Mouse (Mus musculus): ENCODE measurements at regions not wholly inside any gene's neighbourhood (a gene's known extent, or its start where the extent isn't known, plus 50 kb on each side); places are given as distances from the start of the nearest gene placed in this dataset.
A peak's percentile ranks its signal among the peaks of the same experiment; 100 is the strongest.

- Histone ChIP-seq H3K4me3 (no peak overlapping the region), H3K4me2 (no peak overlapping the region), H3K27me3 (no peaks in the 10 kb centered on the region), H3K9ac (no peak overlapping the region), H3K27ac (replicated peaks) (no peak overlapping the region), H3K36me3 (no peaks in the 10 kb centered on the region), H3K9me3 (no peaks in the 10 kb centered on the region), H3K4me1 (replicated peaks) (no peaks in the 10 kb centered on the region)
- no peak for ATAC-seq (ENCODE audit: low read depth)
- WGBS, result 82% methylated on average over 3 of the region's 3 CpGs
These were observed 334.5 kb upstream of the 4930452B06Rik start for GRCm38 (mm10) chr14:9000408-9001092.

GRCm38 (mm10) chr14:8999815-9000214, 333.8 kb upstream of the 4930452B06Rik start:
- 40% methylated on average over 1 of the region's 1 CpGs for WGBS
- no peak for ATAC-seq (ENCODE audit: low read depth)

GRCm38 (mm10) chr14:8993421-8993820, 327.4 kb upstream of the 4930452B06Rik start:
- H3K4me1 ChIP-seq (replicated peaks), result peaks cover 9% of the 10 kb centered on the region; the same call in 1 of the 2 replicates
- H3K9me3 ChIP-seq, result no peaks in the 10 kb centered on the region
- H3K27ac ChIP-seq (replicated peaks), result peak overlapping the region; percentile 46
- no peaks in the 10 kb centered on the region for H3K27me3 ChIP-seq
- H3K4me2 ChIP-seq, result no peak overlapping the region
- no peak overlapping the region for H3K9ac ChIP-seq
- H3K36me3 ChIP-seq, result no peaks in the 10 kb centered on the region
- 10% methylated on average over 1 of the region's 1 CpGs for WGBS
- peak; percentile 84 for ATAC-seq (ENCODE audit: low read depth)
- no peak overlapping the region for H3K4me3 ChIP-seq

More at GRCm38 (mm10) chr14:8999815-9000214, 333.8 kb upstream of the 4930452B06Rik start:
- H3K9me3 ChIP-seq, result no peaks in the 10 kb centered on the region
- no peak overlapping the region for H3K4me3 ChIP-seq
- H3K9ac ChIP-seq, result no peak overlapping the region
- H3K36me3 ChIP-seq, result no peaks in the 10 kb centered on the region
- H3K27ac ChIP-seq (replicated peaks), result no peak overlapping the region
- H3K27me3 ChIP-seq, result no peaks in the 10 kb centered on the region
- H3K4me2 ChIP-seq, result no peak overlapping the region
- H3K4me1 ChIP-seq (replicated peaks), result no peaks in the 10 kb centered on the region

GRCm38 (mm10) chr14:8985086-8985793, 319.2 kb upstream of the 4930452B06Rik start:
- Histone ChIP-seq H3K4me1 (replicated peaks) (no peaks in the 10 kb centered on the region), H3K27ac (replicated peaks) (no peak overlapping the region), H3K36me3 (no peaks in the 10 kb centered on the region), H3K9ac (no peak overlapping the region), H3K4me3 (no peak overlapping the region), H3K9me3 (no peaks in the 10 kb centered on the region), H3K27me3 (no peaks in the 10 kb centered on the region), H3K4me2 (no peak overlapping the region)
- ATAC-seq (ENCODE audit: low read depth), result no peak
- 91% methylated on average over 4 of the region's 4 CpGs for WGBS

GRCm38 (mm10) chr14:8961554-8961953, 295.5 kb upstream of the 4930452B06Rik start:
- no peak for ATAC-seq (ENCODE audit: low read depth)
- Histone ChIP-seq H3K27ac (replicated peaks) (no peak overlapping the region), H3K36me3 (no peaks in the 10 kb centered on the region), H3K4me2 (no peak overlapping the region), H3K27me3 (no peaks in the 10 kb centered on the region), H3K4me1 (replicated peaks) (no peaks in the 10 kb centered on the region), H3K9ac (no peak overlapping the region), H3K9me3 (no peaks in the 10 kb centered on the region), H3K4me3 (no peak overlapping the region)
- WGBS, result 39% methylated on average over 2 of the region's 2 CpGs

GRCm38 (mm10) chr14:8952853-8953397, 286.9 kb upstream of the 4930452B06Rik start:
- Histone ChIP-seq H3K9ac (no peak overlapping the region), H3K9me3 (no peaks in the 10 kb centered on the region), H3K36me3 (no peaks in the 10 kb centered on the region), H3K4me2 (no peak overlapping the region), H3K27ac (replicated peaks) (no peak overlapping the region), H3K4me3 (no peak overlapping the region), H3K4me1 (replicated peaks) (no peaks in the 10 kb centered on the region), H3K27me3 (no peaks in the 10 kb centered on the region)
- 47% methylated on average over 6 of the region's 6 CpGs for WGBS
- no peak for ATAC-seq (ENCODE audit: low read depth)

- no peak overlapping the region for H3K4me3 ChIP-seq
- no peaks in the 10 kb centered on the region for H3K9me3 ChIP-seq
- H3K4me2 ChIP-seq, result no peak overlapping the region
- WGBS, result 61% methylated on average over 2 of the region's 2 CpGs
- no peaks in the 10 kb centered on the region for H3K4me1 ChIP-seq (replicated peaks)
- H3K27me3 ChIP-seq, result no peaks in the 10 kb centered on the region
- ATAC-seq (ENCODE audit: low read depth), result no peak
- H3K36me3 ChIP-seq, result no peaks in the 10 kb centered on the region
- no peak overlapping the region for H3K27ac ChIP-seq (replicated peaks)
- H3K9ac ChIP-seq, result no peak overlapping the region
These were observed 282.7 kb upstream of the 4930452B06Rik start for GRCm38 (mm10) chr14:8948751-8949150.

- no peak overlapping the region for H3K4me3 ChIP-seq
- no peaks in the 10 kb centered on the region for H3K36me3 ChIP-seq
- H3K27ac ChIP-seq (replicated peaks), result 0 out of 2 replicates have a peak overlapping the region, but pooled peaks have one; percentile 9
- no peak for ATAC-seq (ENCODE audit: low read depth)
- no peaks in the 10 kb centered on the region for H3K9me3 ChIP-seq
- no peak overlapping the region for H3K9ac ChIP-seq
- WGBS, result 64% methylated on average over 5 of the region's 5 CpGs
- H3K27me3 ChIP-seq, result no peaks in the 10 kb centered on the region
- no peaks in the 10 kb centered on the region for H3K4me1 ChIP-seq (replicated peaks)
- H3K4me2 ChIP-seq, result no peak overlapping the region
These were observed 281.0 kb upstream of the 4930452B06Rik start for GRCm38 (mm10) chr14:8946851-8947625.

GRCm38 (mm10) chr14:8935121-8935520, 269.1 kb upstream of the 4930452B06Rik start:
- Histone ChIP-seq H3K4me1 (replicated peaks) (no peaks in the 10 kb centered on the region), H3K9ac (no peak overlapping the region), H3K4me3 (no peak overlapping the region), H3K4me2 (no peak overlapping the region), H3K27me3 (no peaks in the 10 kb centered on the region), H3K36me3 (no peaks in the 10 kb centered on the region), H3K27ac (replicated peaks) (no peak overlapping the region), H3K9me3 (no peaks in the 10 kb centered on the region)
- 22% methylated on average over 5 of the region's 5 CpGs for WGBS
- no peak for ATAC-seq (ENCODE audit: low read depth)
